Mouse (Mus musculus): Measurements from ENCODE around the gene Fam198b.
A peak's percentile ranks its signal among the peaks of the same experiment; 100 is the strongest.

The Fam198b gene

DNA sequence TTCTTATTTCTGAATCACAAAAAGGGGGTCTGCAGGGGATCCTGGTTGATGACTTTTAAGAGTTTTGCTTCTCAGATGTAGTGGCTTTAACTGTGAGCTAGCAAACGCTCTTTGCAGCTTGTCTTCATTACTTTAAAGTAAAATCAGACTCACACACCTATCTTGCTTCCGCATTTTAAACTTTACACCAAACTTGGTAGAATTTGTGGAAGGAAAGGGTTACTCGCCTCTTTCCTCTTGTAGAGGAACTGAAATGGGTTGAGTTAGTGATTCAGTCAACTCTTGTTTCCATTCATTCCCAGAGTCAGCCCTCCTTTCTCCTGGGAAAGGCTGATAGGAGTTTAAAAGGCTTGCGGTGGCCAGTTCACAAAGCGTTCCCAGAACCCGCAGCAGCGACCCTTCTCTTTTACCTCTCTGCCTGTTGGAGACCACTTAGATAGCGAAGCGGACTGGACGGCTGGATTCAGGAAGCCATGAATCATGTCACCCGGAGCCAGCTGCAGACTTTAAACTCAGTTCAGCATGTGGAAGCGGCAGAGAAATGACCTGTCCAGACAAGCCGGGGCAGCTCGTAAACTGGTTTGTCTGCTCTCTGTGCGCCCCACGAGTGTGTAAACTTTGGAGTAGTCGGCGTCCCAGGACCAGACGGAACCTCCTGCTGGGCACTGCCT lies 1.5 kb downstream of the Fam198b start:
- peak; percentile 67 for DNase-seq (ENCODE audit: low read depth, low spot score)

DNA sequence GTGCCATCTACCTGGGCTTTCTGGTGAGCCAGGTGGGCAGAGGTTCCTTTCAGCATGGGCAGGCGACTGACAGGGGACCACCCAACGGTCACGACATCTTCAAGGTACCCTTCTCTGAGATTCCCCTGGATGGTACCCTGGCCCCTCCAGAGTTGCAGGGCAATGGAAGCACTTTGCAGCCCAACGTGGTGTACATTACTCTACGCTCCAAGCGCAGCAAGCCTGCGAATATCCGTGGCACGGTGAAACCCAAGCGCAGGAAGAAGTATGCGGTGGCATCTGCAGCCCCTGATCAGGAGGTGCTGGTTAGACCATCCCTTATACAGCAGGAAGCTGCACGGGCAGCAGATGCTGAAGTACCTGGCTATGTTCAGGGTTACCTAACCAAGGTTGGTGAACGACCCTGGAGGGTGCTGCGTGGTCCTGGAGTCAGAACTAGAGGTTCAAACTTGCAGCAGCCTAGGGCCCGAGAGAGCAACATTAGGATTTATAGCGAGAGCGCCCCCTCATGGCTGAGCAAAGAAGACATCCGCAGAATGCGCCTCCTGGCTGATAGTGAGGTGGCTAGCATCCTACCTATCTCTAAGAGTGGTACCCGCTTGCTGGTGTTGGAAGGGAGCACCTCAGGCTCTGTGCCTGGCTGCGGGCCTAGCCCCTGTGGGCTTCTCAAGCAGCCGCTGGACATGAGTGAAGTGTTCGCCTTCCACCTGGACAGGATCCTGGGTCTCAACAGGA lies 2.2 kb downstream of the Fam198b start:
- DNase-seq (ENCODE audit: low read depth, low spot score) = peak; percentile 48

DNA sequence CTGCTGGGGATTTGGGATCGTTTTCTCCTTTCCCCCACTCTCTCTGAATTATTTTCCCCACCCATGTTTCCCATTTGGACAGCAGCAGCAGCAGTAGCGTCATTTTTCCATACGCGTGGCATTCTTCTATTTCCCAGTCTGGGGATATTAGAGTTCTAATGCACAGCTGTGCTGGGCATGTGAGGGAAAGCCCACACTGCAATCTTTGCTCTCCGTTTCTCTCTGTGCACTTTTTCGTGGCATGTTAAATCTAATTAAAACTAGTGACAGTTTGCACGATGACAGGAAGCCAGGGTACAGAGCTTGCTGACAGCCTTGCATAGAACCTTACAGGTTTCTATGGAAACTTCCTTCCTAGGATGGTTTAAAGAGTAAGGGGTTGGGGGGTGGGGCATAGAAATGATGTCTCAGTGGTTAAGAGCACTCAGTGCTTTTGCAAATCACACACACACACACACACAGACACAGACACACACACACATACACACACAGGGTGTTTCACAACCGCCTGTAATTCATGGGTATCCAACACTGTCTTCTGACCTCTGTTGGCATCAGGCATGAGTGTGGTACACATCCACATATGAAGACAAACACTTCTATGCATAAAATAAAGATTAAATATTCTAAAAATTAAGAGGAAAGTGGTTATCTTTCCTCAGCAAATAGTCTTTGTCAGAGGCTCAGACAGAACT lies 3.0 kb downstream of the Fam198b start:
- DNase-seq (ENCODE audit: low read depth, low spot score) = no peak

DNA sequence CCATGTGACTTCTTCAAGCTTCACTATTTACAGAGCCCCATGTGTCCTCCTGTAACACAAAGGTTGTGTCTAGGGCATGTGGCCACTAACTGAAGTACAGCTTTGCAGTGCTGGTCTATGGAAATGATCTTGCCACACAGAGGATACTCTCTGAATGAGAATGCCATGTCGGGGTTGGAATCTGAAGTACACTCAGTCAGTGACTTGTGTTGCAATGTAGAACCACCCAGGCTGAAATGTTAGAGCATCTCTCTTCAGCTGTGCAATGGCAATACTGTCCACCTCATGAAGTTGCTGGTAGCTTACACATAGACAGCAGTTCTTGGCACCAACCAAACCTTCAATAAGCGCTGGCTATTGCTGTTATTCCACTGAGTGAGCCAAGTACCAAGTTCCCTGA lies 3.6 kb downstream of the Fam198b start:
- DNase-seq (ENCODE audit: low read depth, low spot score) = peak; percentile 46

DNA sequence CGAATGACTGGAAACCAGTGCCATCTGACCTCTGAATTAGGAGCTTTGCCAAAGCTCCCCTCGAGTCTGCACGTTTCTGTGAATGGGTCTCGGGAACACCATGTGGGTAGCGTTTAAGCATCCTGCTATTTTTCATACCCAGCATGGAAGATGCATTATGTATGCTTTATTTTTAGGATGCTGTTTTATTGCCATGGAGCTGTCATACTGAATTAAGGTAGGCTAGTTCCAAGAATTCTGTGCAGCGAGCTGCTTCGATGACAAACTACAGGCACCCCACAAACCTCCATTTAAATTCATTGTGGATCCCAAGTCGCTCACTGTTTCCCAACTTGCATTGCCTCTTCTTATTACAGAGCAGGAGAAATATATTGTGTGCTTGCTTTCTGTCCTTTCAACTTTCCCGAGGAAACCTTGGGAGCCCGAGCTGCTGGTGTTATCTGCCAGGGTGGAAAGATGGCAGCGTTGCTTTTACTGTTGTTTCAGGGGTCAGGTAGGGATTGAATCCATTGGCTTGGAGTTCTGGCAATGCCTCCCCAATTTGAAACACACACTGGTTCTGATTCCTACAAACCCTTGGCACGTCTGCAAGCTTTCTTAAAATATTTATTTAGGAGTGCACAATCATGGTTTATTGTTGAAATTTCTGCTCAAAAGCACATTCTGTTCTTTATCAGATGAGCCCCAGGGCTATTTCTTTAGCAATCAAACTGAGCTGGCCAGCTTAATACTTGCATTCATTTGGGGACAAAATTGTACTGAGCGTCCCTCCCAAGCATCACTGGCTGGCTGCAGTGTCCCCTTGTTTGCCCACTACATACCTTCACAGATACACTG lies 13.4 kb downstream of the Fam198b start:
- no peak for DNase-seq (ENCODE audit: low read depth, low spot score)

DNA sequence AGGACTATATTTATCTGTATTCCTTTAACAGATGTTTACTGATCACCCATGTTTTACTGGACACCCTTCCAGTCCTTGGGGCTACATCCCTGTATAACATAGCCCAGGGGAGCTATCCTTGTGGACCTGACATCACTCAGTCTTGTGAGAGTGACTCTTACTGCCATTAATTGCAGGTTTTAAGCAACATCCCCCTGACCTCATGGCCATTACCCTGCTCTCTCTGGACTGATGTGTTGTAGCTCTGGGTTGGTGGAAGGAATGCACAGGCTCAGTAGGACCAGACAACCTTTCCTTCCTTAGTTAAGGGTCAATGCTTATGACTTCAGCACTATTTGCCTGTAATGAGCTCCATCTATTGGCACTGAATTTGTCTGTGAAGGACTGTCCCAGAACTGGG lies 14.2 kb downstream of the Fam198b start:
- DNase-seq (ENCODE audit: low read depth, low spot score) = no peak

DNA sequence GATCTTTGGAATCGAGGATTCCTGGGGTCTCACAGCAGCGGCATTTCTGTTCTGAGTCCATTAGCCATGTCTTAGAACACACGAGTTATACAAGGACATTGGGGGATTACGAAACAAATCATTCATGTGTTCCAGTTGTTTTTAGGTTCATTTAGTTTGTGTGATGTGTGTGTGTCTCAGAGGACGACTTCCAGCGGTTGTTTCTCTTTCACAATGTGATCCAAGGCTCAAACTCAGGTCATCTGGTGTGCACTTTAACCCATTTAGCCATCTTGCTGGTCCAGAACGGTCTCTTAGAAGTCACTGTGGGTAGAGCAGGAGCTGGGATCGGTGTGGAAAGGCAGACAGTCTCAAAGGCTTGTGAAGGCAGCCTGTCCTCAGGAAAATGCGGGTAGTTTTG lies 15.6 kb downstream of the Fam198b start:
- no peak for DNase-seq (ENCODE audit: low read depth, low spot score)

DNA sequence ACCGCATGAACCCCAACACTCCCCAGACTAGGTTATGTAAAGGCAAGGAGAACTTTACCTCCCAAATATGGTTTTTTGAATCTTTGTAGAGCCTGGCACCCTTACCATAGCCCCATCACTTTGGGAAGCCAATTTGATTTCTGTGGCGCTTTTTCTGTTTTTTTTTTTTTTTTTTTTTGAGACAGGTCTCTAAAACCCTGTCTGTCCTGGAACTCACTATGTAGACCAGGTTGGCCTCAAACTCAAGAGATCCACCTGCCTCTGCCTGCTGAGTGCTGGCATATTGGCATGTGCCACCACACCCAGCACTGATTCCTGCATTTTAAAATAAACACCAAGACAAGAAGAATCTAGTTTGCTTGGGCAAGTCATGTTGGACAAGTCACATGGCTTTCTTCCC lies 16.2 kb downstream of the Fam198b start:
- DNase-seq (ENCODE audit: low read depth, low spot score) = no peak

DNA sequence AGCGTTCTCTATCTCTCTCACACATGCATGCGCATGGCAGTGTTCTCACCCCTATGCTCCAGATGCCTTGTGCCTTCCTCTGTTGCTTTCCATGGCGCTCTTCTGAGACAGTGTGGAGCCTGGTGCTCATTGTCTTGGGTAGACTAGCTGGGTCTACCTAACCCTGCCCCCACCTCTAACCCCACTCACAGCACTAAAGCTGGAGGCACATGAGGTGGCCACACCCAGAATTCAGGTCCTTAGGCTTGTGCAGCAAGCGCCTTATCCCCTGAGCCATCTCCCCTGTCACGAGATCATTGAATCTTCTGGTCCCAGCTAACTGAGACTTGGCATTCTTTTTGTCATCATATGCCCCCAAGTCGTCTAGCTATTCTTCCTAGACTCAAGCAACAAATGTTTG lies 17.0 kb downstream of the Fam198b start:
- no peak for DNase-seq (ENCODE audit: low read depth, low spot score)

DNA sequence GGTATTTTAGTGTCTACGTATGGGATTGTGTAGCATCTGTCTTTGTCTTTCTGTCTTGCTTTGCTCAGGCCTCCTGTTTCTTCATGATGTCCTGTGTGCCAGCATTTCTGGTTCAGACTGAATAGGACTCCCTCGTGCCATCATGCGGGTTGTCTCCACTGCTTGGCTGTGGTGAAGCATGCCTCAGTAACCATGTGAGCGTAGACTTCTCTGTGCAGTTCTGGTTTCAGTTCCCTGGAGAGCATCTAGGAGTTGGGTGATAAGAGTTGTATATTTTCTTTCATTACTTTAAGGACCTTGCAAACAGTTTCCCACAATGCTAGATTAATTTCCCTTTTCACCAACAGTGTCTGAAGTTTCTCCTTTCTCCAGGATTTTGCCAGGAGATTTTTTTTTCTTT lies 17.4 kb downstream of the Fam198b start:
- DNase-seq (ENCODE audit: low read depth, low spot score) = no peak

DNA sequence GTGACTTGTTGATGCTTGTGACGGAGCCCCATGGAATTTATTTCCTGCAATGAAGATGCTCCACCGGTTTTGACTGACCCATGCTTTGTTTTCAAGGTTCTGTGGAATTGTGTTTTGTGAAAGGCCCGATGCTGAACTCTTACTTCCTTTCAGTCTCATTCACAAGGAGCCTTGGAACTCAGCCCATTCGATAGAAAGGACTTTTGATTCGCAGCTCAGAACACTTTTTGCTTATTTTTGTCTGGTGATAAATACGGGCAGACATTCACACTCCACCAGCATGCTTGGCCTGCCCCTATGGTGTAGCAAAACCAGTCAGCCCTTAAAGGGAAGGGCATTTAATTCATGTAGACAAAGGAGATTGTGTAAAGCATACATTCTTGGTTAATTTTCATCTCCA lies 19.5 kb downstream of the Fam198b start:
- no peak for DNase-seq (ENCODE audit: low read depth, low spot score)

DNA sequence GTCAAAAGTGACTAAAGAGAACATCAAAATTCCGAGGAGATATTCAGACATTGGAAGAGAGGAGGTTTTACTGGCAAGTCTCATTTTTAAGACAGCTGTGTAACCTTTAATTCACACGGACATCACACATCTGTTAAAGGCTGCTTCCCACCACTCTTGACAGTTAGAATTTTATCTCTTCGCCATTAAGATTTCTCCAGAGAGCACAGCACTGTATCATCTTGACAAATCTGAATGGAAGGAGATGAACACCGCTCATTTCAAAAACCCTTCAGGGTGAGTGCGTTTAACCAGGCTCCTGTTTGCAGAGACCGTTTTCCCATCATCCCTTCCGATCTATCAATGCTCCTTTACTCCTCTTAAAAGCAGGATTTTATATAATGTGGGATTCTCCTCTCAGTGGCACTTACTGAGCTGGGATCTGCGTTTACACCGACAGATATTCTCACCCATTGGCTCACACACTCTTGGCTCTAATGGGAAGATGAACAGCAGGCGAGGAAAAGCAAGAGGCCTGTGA lies 20.0 kb downstream of the Fam198b start:
- DNase-seq (ENCODE audit: low read depth, low spot score) = no peak

DNA sequence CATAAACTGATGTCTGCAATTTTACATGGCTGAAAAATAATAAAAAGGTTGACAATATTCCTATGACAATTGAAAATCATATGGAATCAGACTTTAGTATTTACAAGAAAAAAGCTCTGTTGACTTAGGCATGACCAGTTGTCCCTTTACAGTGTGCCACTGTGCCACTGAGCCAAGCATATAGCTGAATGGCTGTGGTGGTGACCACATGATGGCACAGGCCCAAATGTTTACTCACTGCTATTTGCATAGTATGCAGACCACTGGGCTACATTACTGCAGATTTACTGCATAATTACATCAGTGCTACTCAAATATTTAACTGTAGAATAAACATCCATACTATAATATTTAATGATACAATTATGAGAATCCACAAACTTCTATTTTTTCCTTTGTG lies 21.1 kb downstream of the Fam198b start:
- no peak for DNase-seq (ENCODE audit: low read depth, low spot score)

DNA sequence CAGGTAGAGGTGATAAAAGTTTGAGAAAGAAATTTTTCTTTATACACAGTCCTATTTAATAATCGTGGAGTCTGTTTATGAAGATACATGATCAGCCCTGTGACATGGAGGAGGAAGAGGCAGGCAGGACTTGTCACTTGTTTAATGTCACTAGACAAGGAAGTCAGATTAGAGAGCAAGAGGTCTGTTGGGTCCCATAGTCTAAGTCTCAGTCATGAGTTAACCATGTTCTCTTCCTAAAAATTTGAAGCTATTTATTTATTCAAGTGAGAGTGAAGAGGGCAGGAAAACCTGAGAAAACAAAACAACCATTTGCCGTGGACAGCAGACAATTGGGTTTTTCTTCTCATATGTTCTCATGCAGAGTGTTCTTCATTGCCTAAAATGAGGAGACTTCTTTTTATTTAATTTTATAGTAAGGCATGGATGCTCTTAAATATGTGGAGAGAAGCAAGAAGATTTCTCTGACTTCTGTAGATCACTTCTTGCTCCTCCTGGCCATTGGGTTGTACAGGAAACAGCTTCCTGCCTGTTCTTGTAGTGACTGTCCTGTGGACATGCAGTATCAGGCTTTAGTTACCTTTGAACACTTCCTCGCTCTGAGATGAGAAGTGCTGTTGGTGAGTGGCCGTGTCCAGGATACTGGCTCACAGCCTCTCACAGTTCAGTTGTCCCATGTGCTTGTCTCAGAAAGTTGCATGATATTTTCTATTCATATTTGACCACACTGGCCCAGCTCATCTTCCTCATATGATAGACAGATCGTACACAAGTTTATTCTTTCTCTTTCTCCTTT lies 22.1 kb downstream of the Fam198b start:
- no peak for DNase-seq (ENCODE audit: low read depth, low spot score)

DNA sequence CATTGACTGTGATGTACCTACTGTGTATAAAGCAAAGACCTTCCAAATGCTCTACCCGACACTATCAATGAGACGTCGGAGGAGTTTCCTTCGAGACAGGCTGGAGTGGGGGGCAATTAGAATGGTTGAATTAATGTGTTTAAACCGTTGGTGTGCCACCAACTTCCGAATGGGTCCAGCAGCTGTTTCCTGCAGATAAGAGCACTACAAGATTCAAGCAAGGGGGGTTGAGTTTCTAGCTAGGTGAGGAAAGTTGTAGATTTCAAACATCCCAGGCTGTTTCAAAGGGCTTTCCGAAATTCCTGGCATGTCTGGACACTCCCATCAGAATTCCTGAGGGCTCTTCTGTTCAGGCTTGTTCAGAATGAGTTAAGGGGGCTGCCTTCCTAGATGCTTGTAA lies 22.9 kb downstream of the Fam198b start:
- DNase-seq (ENCODE audit: low read depth, low spot score) = no peak

DNA sequence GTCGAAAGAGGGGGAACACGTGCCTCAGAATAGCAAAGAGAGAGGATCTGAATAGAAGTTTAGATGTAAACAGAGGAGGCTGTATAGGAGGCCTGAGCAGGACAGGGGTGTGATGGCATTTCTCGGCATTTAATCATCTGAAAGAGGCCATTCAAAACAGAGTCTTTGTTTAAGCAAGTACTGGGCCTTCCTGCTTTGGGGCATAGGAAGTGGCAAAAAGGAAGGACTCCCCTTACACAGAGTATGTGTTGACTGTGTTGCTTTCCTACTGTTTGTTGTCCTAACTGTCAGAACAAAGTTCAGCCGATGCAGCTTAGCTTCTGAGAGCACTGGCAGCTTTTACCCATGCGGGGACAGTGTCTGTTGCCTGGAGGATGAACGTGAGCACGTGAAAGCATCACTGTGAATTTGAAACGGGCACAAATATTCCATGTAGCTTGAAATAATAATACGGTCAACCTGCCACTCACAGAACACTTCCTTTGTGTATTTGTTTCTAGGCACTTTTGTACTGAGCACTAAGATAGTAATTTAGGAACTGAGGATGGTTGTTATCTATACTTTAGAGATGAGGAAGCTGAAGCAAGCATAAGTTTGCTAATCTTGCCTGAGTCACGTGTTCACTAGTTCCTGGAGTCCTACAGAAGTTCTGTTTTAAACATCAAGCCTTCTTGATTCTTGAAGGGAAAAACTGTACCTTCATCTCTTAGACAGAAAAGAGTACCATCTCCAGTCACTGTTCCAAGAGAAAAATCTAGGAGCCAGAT lies 26.2 kb downstream of the Fam198b start:
- DNase-seq (ENCODE audit: low read depth, low spot score) = no peak

DNA sequence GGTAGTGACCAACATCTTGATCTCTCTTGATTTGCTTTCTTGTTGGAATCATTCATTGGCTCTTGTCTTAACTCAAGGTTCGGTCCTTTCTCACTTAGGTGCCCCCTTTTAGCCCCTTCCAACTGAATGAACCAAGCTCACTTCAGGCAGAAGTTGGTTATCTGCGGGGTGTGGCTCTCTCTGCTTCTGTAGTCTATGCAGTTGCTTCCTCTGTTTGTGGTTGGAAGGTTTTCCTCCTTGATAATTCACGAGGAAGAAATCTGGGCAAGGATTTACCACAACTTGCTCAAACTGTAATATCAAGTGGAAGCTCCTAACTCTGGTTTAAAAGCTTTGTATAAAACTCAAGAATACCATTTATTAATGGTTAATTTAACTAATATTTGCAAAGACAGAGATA lies 26.8 kb downstream of the Fam198b start:
- no peak for DNase-seq (ENCODE audit: low read depth, low spot score)

DNA sequence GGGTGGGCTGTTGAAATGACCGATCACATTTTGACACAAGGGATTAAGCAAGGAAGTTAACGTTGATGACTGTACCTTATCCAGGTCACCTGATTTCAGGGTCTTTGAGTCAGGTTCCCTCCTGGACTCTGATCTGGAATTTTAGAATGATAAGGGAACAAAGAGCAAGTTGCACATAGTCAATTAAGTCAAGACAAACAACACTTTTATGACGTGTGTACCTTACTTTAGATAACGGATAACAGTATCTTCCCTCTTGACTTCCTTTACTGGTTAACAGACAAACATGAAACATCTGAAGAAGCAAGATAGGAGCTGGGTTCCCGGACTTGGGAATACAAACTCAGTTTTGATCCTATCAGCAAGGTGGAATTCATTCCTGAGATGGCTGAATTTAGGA lies 29.7 kb downstream of the Fam198b start:
- no peak for DNase-seq (ENCODE audit: low read depth, low spot score)

DNA sequence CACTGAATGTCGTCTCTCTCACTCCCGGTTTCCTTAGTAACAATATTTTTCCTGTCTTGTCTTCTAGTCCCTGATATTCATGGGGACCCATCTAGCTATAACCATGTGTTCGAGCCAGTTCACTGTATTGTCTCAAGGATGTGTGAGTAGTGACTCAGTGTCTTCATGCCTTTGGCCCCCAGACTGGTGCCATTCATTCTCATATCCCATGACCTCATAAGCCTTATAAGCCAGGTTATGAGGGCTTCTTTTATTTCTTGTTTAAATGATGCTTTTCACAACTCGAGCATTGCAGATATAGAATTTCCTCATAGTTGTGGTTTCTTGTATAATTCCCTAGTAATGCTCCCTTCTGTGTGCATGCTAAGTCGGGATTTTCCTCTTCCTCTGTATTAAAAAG lies 31.9 kb downstream of the Fam198b start:
- no peak for DNase-seq (ENCODE audit: low read depth, low spot score)

DNA sequence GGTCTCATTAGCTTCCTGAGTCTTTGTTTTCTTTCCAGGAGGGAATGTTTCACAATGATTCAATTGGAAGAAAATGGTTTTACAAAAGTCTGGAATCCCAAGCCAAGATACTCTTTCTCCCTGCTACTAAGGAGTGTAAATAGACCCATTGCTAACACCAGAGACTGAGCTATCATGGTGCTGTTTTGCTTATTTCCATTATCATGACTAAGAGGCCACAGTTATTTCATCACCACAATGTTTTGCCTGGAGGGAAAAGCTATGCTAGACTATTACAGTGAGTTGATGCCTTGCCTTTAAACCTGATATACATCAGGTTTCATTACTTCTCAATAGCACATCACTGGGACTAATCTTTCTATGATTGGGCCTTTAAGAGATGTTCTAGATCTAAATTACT lies 34.4 kb downstream of the Fam198b start:
- peak; percentile 77 for DNase-seq (ENCODE audit: low read depth, low spot score)
